Mouse (Mus musculus): Measurements from ENCODE around the gene Col23a1. TPM values are rescaled to one million over a fixed set of nuclear protein-coding genes. Genes with fewer than 3 reads are reported as not detected.

The Col23a1 gene
- polyA plus RNA-seq, 1 experiment from 2014 or later = 10.7 TPM

- Histone ChIP-seq H3K4me2 (replicated peaks) (no peak overlapping the region), H3K9ac (no peak overlapping the region), H3K9me3 (ENCODE audit: control insufficient read depth, low read length) (0 out of 2 replicates have a peak, but pooled peaks cover 3% of the 10 kb centered on the region), H3K36me3 (replicated peaks; ENCODE audit: control insufficient read depth, insufficient read depth) (no peaks in the 10 kb centered on the region), H3K27ac (no peak overlapping the region), H3K4me1 (replicated peaks; ENCODE audit: control insufficient read depth, insufficient read depth, low read length) (no peaks in the 10 kb centered on the region), H3K27me3 (ENCODE audit: control insufficient read depth, insufficient read depth, low read length) (no peaks in the 10 kb centered on the region), H3K4me3 (replicated peaks; ENCODE audit: low read length) (no peak overlapping the region)
- DNase-seq (ENCODE audit: low spot score) (no peak), ATAC-seq (ENCODE audit: low FRiP score) (no peak)
- 85% methylated on average over 3 of the region's 3 CpGs for WGBS
These were observed 141.6 kb downstream of the Col23a1 start for GRCm38 (mm10) chr11:51431287-51431686.

- no peak overlapping the region for H3K9ac ChIP-seq
- H3K9me3 ChIP-seq (ENCODE audit: control insufficient read depth, low read length) = peaks cover 10% of the 10 kb centered on the region; the same call in 1 of the 2 replicates
- no peaks in the 10 kb centered on the region for H3K36me3 ChIP-seq (replicated peaks; ENCODE audit: control insufficient read depth, insufficient read depth)
- WGBS = 71% methylated on average over 8 of the region's 8 CpGs
- no peak overlapping the region for H3K27ac ChIP-seq
- no peak overlapping the region for H3K4me3 ChIP-seq (replicated peaks; ENCODE audit: low read length)
- ATAC-seq (ENCODE audit: low FRiP score) (no peak), DNase-seq (ENCODE audit: low spot score) (no peak)
- H3K4me2 ChIP-seq (replicated peaks) = no peak overlapping the region
- no peaks in the 10 kb centered on the region for H3K4me1 ChIP-seq (replicated peaks; ENCODE audit: control insufficient read depth, insufficient read depth, low read length)
- no peaks in the 10 kb centered on the region for H3K27me3 ChIP-seq (ENCODE audit: control insufficient read depth, insufficient read depth, low read length)
These were observed 142.2 kb downstream of the Col23a1 start for GRCm38 (mm10) chr11:51431968-51432367.

GRCm38 (mm10) chr11:51442006-51442405 is 152.3 kb downstream of the Col23a1 start:
- Histone ChIP-seq H3K4me3 (replicated peaks; ENCODE audit: low read length) (no peak overlapping the region), H3K9me3 (ENCODE audit: control insufficient read depth, low read length) (peaks cover 5% of the 10 kb centered on the region; the same call in 1 of the 2 replicates), H3K36me3 (replicated peaks; ENCODE audit: control insufficient read depth, insufficient read depth) (no peaks in the 10 kb centered on the region), H3K4me1 (replicated peaks; ENCODE audit: control insufficient read depth, insufficient read depth, low read length) (no peaks in the 10 kb centered on the region), H3K4me2 (replicated peaks) (no peak overlapping the region), H3K27me3 (ENCODE audit: control insufficient read depth, insufficient read depth, low read length) (no peaks in the 10 kb centered on the region), H3K27ac (no peak overlapping the region), H3K9ac (no peak overlapping the region)
- 96% methylated on average over 7 of the region's 7 CpGs for WGBS
- ATAC-seq (ENCODE audit: low FRiP score) (no peak), DNase-seq (ENCODE audit: low spot score) (no peak)

DNA sequence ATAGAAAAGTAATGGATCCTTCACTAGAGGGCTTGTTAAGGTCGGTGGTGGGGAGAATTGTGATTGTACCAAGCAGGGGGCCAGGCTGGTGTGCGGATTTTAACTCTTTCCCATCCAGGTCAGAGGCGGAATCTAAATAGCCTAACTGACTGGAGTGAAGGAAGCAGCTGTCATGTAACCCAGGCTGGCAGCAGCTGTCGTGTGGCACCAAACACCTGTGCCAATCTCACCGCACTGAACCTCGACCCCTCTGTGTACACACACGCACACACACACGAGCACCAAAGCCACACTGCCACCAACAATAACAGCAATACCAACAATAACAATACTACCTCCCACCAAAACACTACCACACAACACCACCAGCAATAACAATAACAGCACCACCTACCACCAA is 152.9 kb downstream of the Col23a1 start:
- no peak overlapping the region for H3K9ac ChIP-seq
- DNase-seq (ENCODE audit: low spot score) = no peak
- no peak for ATAC-seq (ENCODE audit: low FRiP score)
- H3K4me2 ChIP-seq (replicated peaks) = no peak overlapping the region
- 68% methylated on average over 8 of the region's 8 CpGs for WGBS
- no peaks in the 10 kb centered on the region for H3K27me3 ChIP-seq (ENCODE audit: control insufficient read depth, insufficient read depth, low read length)
- no peaks in the 10 kb centered on the region for H3K9me3 ChIP-seq (ENCODE audit: control insufficient read depth, low read length)
- H3K4me3 ChIP-seq (replicated peaks; ENCODE audit: low read length) = no peak overlapping the region
- H3K36me3 ChIP-seq (replicated peaks; ENCODE audit: control insufficient read depth, insufficient read depth) = no peaks in the 10 kb centered on the region
- no peaks in the 10 kb centered on the region for H3K4me1 ChIP-seq (replicated peaks; ENCODE audit: control insufficient read depth, insufficient read depth, low read length)
- H3K27ac ChIP-seq = no peak overlapping the region

- Histone ChIP-seq H3K4me2 (replicated peaks) (no peak overlapping the region), H3K9ac (no peak overlapping the region), H3K36me3 (replicated peaks; ENCODE audit: control insufficient read depth, insufficient read depth) (no peaks in the 10 kb centered on the region), H3K27me3 (ENCODE audit: control insufficient read depth, insufficient read depth, low read length) (no peaks in the 10 kb centered on the region), H3K4me3 (replicated peaks; ENCODE audit: low read length) (no peak overlapping the region), H3K27ac (no peak overlapping the region), H3K4me1 (replicated peaks; ENCODE audit: control insufficient read depth, insufficient read depth, low read length) (0 out of 2 replicates have a peak, but pooled peaks cover 5% of the 10 kb centered on the region), H3K9me3 (ENCODE audit: control insufficient read depth, low read length) (no peaks in the 10 kb centered on the region)
- no peak for ATAC-seq (ENCODE audit: low FRiP score)
- DNase-seq (ENCODE audit: low spot score) = no peak
- WGBS = 65% methylated on average over 2 of the region's 2 CpGs
These were observed 154.1 kb downstream of the Col23a1 start for GRCm38 (mm10) chr11:51443818-51444217.

DNA sequence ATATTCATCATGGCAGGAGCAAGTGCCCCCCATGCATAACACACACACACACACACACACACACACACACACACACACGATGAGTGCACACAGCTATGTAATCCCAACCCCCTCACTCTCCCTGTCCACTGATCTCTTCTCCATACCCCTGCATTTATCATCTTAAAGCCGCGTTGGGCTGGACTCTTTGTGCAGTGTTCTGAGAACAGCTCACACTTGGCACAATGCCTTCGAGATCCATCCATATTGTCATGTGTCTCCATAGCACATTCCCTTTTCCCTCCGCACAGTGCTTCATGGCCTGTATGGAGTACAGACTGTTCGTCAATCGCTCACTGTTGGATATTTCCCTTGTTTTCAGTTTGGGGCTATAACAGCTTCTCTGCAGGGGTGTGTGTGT is 154.9 kb downstream of the Col23a1 start:
- Histone ChIP-seq H3K27me3 (ENCODE audit: control insufficient read depth, insufficient read depth, low read length) (no peaks in the 10 kb centered on the region), H3K27ac (no peak overlapping the region), H3K9ac (no peak overlapping the region), H3K4me1 (replicated peaks; ENCODE audit: control insufficient read depth, insufficient read depth, low read length) (0 out of 2 replicates have a peak, but pooled peaks cover 5% of the 10 kb centered on the region), H3K4me3 (replicated peaks; ENCODE audit: low read length) (no peak overlapping the region), H3K9me3 (ENCODE audit: control insufficient read depth, low read length) (no peaks in the 10 kb centered on the region), H3K4me2 (replicated peaks) (no peak overlapping the region), H3K36me3 (replicated peaks; ENCODE audit: control insufficient read depth, insufficient read depth) (no peaks in the 10 kb centered on the region)
- DNase-seq (ENCODE audit: low spot score) (no peak), ATAC-seq (ENCODE audit: low FRiP score) (no peak)
- 77% methylated on average over 7 of the region's 7 CpGs for WGBS

DNA sequence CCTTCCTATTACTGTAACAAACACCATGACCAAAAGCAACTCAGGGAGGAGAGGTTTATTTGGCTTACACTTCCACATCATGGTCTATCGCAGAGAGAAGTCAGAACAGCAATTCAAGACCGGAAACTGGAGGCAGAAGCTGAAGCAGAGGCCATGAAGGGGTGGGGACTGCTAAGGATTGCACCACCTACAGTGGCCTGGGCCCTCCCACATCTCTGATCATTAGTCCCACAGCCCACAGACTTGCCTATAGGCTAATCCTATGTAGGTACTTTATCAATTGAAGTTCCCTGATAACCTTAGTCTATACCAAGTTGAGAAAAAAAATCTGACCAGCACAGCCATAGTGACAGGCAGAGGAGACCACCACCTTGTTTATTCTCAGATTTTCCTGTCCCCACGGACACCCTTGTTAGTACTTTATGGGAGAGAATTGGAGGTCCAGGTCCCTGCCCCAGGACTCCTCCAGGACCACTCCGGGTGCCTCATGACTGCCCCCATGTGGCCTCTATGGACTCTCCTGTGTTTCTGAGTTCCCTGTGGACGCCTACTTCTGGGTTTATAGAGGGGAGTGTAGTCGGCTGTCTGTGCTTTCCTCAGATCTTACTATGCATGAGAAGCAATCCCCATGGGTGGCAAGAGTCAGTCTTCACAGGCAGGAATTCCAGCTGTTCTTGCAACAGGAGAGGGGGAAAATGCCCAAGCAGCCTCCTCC is 157.1 kb downstream of the Col23a1 start:
- Histone ChIP-seq H3K27ac (no peak overlapping the region), H3K27me3 (ENCODE audit: control insufficient read depth, insufficient read depth, low read length) (no peaks in the 10 kb centered on the region), H3K9me3 (ENCODE audit: control insufficient read depth, low read length) (no peaks in the 10 kb centered on the region), H3K4me3 (replicated peaks; ENCODE audit: low read length) (no peak overlapping the region), H3K9ac (no peak overlapping the region), H3K4me2 (replicated peaks) (no peak overlapping the region), H3K36me3 (replicated peaks; ENCODE audit: control insufficient read depth, insufficient read depth) (no peaks in the 10 kb centered on the region), H3K4me1 (replicated peaks; ENCODE audit: control insufficient read depth, insufficient read depth, low read length) (0 out of 2 replicates have a peak, but pooled peaks cover 5% of the 10 kb centered on the region)
- ATAC-seq (ENCODE audit: low FRiP score) (no peak), DNase-seq (ENCODE audit: low spot score) (no peak)
- WGBS = 38% methylated on average over 6 of the region's 6 CpGs

DNA sequence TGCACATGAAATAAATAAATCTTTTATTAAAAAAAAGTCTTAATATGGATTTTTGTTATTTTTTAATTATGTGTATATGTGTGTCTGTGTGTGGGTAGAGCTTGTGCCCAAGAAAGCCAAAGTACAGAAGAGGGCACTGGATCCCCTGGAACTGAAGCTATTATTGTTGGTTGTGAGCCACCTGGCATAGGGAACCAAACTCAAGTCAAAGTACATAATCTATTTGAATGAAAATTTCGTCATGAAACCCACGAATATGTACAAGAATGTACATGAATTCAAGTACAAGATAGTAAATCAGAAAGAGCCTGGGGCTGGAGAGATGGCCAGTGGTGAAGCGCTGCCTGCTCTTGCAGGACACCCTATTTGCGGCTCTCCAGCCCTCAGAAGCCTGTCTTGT is 158.5 kb downstream of the Col23a1 start:
- no peak overlapping the region for H3K27ac ChIP-seq
- H3K9me3 ChIP-seq (ENCODE audit: control insufficient read depth, low read length) = no peaks in the 10 kb centered on the region
- 0 out of 2 replicates have a peak, but pooled peaks cover 5% of the 10 kb centered on the region for H3K4me1 ChIP-seq (replicated peaks; ENCODE audit: control insufficient read depth, insufficient read depth, low read length)
- H3K4me3 ChIP-seq (replicated peaks; ENCODE audit: low read length) = no peak overlapping the region
- ATAC-seq (ENCODE audit: low FRiP score) (no peak), DNase-seq (ENCODE audit: low spot score) (no peak)
- H3K36me3 ChIP-seq (replicated peaks; ENCODE audit: control insufficient read depth, insufficient read depth) = no peaks in the 10 kb centered on the region
- WGBS = 51% methylated on average over 4 of the region's 4 CpGs
- H3K4me2 ChIP-seq (replicated peaks) = no peak overlapping the region
- H3K9ac ChIP-seq = no peak overlapping the region
- no peaks in the 10 kb centered on the region for H3K27me3 ChIP-seq (ENCODE audit: control insufficient read depth, insufficient read depth, low read length)

DNA sequence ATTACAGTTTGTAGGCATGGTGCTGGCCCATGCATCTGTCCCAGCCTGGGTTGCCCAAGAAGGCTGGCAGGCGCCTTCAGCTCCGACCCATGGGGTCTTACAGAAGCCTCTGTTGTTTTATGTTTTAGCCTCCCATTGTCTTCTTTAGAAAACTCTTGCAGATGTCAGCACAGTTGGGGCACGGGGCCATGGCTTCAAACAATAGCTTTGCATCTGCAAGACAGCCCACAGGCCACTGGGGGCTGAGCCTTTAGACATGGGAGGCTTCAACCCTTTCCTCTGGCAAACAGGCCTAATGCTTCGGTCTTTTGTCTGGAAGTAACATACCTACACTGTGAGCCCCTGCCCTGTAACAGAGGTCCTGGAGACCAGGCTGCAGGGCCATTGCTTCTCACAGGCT is 159.0 kb downstream of the Col23a1 start:
- WGBS = 8% methylated on average over 4 of the region's 4 CpGs
- ATAC-seq (ENCODE audit: low FRiP score) (no peak), DNase-seq (ENCODE audit: low spot score) (no peak)
- no peaks in the 10 kb centered on the region for H3K27me3 ChIP-seq (ENCODE audit: control insufficient read depth, insufficient read depth, low read length)
- no peaks in the 10 kb centered on the region for H3K36me3 ChIP-seq (replicated peaks; ENCODE audit: control insufficient read depth, insufficient read depth)
- H3K4me3 ChIP-seq (replicated peaks; ENCODE audit: low read length) = no peak overlapping the region
- no peak overlapping the region for H3K27ac ChIP-seq
- H3K9me3 ChIP-seq (ENCODE audit: control insufficient read depth, low read length) = no peaks in the 10 kb centered on the region
- 0 out of 2 replicates have a peak, but pooled peaks cover 5% of the 10 kb centered on the region for H3K4me1 ChIP-seq (replicated peaks; ENCODE audit: control insufficient read depth, insufficient read depth, low read length)
- H3K4me2 ChIP-seq (replicated peaks) = no peak overlapping the region
- no peak overlapping the region for H3K9ac ChIP-seq

Data from hindbrain, embryonic 14.5 days (tissue).